Mouse (Mus musculus): ENCODE measurements at regions not wholly inside any gene's neighbourhood (a gene's known extent, or its start where the extent isn't known, plus 50 kb on each side); places are given as distances from the start of the nearest gene placed in this dataset.
A peak's percentile ranks its signal among the peaks of the same experiment; 100 is the strongest.

- Histone ChIP-seq H3K9me3 (replicated peaks; ENCODE audit: low read length) (no peaks in the 10 kb centered on the region), H3K9ac (ENCODE audit: insufficient read depth, low read depth) (no peak overlapping the region), H3K27ac (ENCODE audit: insufficient read depth, low read depth) (no peak overlapping the region), H3K4me1 (ENCODE audit: control insufficient read depth in 1 of 2, insufficient read depth in 2 of 2) (0 out of 4 replicates have a peak, but pooled peaks cover 0 to 4% of the 10 kb centered on the region in 2 experiments), H3K4me3 (replicated peaks in 1 of 3; ENCODE audit: low read depth in 2 of 3, low read length in 2 of 3, poor library complexity in 1 of 3) (no peak overlapping the region), H3K4me2 (ENCODE audit: insufficient read depth, low read depth, poor library complexity, severe bottlenecking) (no peak overlapping the region), H3K79me2 (replicated peaks; ENCODE audit: control insufficient read depth, extremely low read depth, insufficient read depth, poor library complexity, severe bottlenecking) (no peaks in the 10 kb centered on the region), H3K36me3 (replicated peaks in 1 of 2; ENCODE audit: control insufficient read depth in 1 of 2, insufficient read depth in 1 of 2, low read length in 1 of 2) (no peaks in the 10 kb centered on the region), H3K27me3 (replicated peaks) (peaks cover 83% of the 10 kb centered on the region)
- in situ Hi-C loops (cut with MboI; ENCODE audit: low pct_ligation_motif_present, low pct_unique_long_range_greater_than_20kb, low sequenced_read_pairs) (no loop called here), dilution Hi-C loops (cut with MboI; ENCODE audit: extremely low pct_ligation_motif_present, extremely low pct_unique_long_range_greater_than_20kb, low sequenced_read_pairs) (no loop called here)
- DNase-seq (ENCODE audit: extremely low read depth): no peak
- no peak for TF ChIP-seq RCOR1 (conservative IDR thresholded peaks at IDR 0.05; ENCODE audit: low read depth, low read length)
- TF ChIP-seq KAT2A (IDR thresholded peaks at IDR 0.05; ENCODE audit: insufficient replicate concordance, low read length): no peak
- TF ChIP-seq SMC3 (IDR thresholded peaks at IDR 0.05; ENCODE audit: low read depth, low read length): no peak
- TF ChIP-seq NELFE (IDR thresholded peaks at IDR 0.05; ENCODE audit: low read depth, low read length): no peak
Measured at GRCm38 (mm10) chr2:160507816-160508564, 137.7 kb upstream of the Top1 start.

DNA sequence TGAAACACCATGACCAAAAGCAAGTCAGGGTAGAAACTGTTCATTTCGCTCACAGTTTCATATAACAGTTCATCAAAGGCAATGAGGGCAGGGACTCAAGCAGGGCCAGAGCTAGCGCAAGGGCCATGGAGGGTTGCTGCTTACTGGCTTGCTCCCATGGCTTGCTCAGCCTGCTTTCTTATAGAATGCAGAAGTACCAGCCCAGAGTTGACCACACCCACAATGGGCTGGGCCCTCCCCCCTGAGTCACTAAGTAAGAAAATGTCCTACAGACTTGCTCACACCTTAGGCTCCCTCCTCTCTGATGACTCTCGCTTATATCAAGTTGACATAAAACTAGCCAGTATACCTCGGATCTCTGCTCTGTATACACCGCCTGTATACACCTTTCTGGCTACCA, 135.5 kb upstream of the Top1 start:
- dilution Hi-C loops (cut with MboI; ENCODE audit: extremely low pct_ligation_motif_present, extremely low pct_unique_long_range_greater_than_20kb, low sequenced_read_pairs): no loop called here
- peaks cover 0 to 7% of the 10 kb centered on the region in 2 experiments; a peak in 1 of 4 replicates for H3K4me1 ChIP-seq (ENCODE audit: control insufficient read depth in 1 of 2, insufficient read depth in 2 of 2)
- no peaks in the 10 kb centered on the region for H3K9me3 ChIP-seq (replicated peaks; ENCODE audit: low read length)
- no peaks in the 10 kb centered on the region for H3K79me2 ChIP-seq (replicated peaks; ENCODE audit: control insufficient read depth, extremely low read depth, insufficient read depth, poor library complexity, severe bottlenecking)
- TF ChIP-seq POLR2A (IDR thresholded peaks at IDR 0.05; ENCODE audit: low read depth, low read length) (no peak), RAD21 (IDR thresholded peaks at IDR 0.05; ENCODE audit: low read depth, low read length) (no peak), MAZ (IDR thresholded peaks at IDR 0.05; ENCODE audit: low read depth, low read length) (no peak), ZMIZ1 (IDR thresholded peaks at IDR 0.05; ENCODE audit: low read depth, low read length) (no peak), USF2 (conservative IDR thresholded peaks at IDR 0.05; ENCODE audit: low read depth, low read length) (no peak), E2F4 (IDR thresholded peaks at IDR 0.05; ENCODE audit: insufficient replicate concordance, low read depth, low read length) (no peak), IRF4 (IDR thresholded peaks at IDR 0.05; ENCODE audit: low read depth, low read length) (no peak), CHD1 (IDR thresholded peaks at IDR 0.05; ENCODE audit: low read depth, low read length) (no peak), ZKSCAN1 (IDR thresholded peaks at IDR 0.05; ENCODE audit: borderline replicate concordance, low read depth, low read length) (no peak), MAFK (IDR thresholded peaks at IDR 0.05; ENCODE audit: insufficient replicate concordance, low read length) (no peak), USF1 (IDR thresholded peaks at IDR 0.05; ENCODE audit: low read depth, low read length) (no peak), HCFC1 (IDR thresholded peaks at IDR 0.05; ENCODE audit: low read depth, low read length) (no peak), CTCF (conservative IDR thresholded peaks at IDR 0.05 in 1 of 2, IDR thresholded peaks at IDR 0.05 in 1 of 2; ENCODE audit: low read depth in 2 of 2, low read length in 2 of 2) (no peak), ETS1 (conservative IDR thresholded peaks at IDR 0.05; ENCODE audit: low read depth, low read length) (no peak), MAX (IDR thresholded peaks at IDR 0.05; ENCODE audit: low read length) (no peak), NRF1 (IDR thresholded peaks at IDR 0.05; ENCODE audit: low read depth, low read length) (no peak), CHD2 (IDR thresholded peaks at IDR 0.05; ENCODE audit: low read length) (no peak), GABPA (IDR thresholded peaks at IDR 0.05; ENCODE audit: insufficient replicate concordance, low read depth, low read length) (no peak), SIN3A (IDR thresholded peaks at IDR 0.05; ENCODE audit: low read length) (no peak), BHLHE40 (IDR thresholded peaks at IDR 0.05; ENCODE audit: low read depth, low read length) (no peak)
- no peak overlapping the region for H3K4me2 ChIP-seq (ENCODE audit: insufficient read depth, low read depth, poor library complexity, severe bottlenecking)
- no peak overlapping the region for H3K4me3 ChIP-seq (replicated peaks in 1 of 3; ENCODE audit: low read depth in 2 of 3, low read length in 2 of 3, poor library complexity in 1 of 3)
- no peak overlapping the region for H3K27ac ChIP-seq (ENCODE audit: insufficient read depth, low read depth)
- peak; percentile 15 for DNase-seq (ENCODE audit: extremely low read depth)
- no peaks in the 10 kb centered on the region for H3K36me3 ChIP-seq (replicated peaks in 1 of 2; ENCODE audit: control insufficient read depth in 1 of 2, insufficient read depth in 1 of 2, low read length in 1 of 2)
- no peak overlapping the region for H3K9ac ChIP-seq (ENCODE audit: insufficient read depth, low read depth)
- H3K27me3 ChIP-seq (replicated peaks): peaks cover 86% of the 10 kb centered on the region
- in situ Hi-C loops (cut with MboI; ENCODE audit: low pct_ligation_motif_present, low pct_unique_long_range_greater_than_20kb, low sequenced_read_pairs): no loop called here

All from CH12.LX (cell line).